Mouse (Mus musculus): Measurements from ENCODE around the gene Tpgs1.

DNA sequence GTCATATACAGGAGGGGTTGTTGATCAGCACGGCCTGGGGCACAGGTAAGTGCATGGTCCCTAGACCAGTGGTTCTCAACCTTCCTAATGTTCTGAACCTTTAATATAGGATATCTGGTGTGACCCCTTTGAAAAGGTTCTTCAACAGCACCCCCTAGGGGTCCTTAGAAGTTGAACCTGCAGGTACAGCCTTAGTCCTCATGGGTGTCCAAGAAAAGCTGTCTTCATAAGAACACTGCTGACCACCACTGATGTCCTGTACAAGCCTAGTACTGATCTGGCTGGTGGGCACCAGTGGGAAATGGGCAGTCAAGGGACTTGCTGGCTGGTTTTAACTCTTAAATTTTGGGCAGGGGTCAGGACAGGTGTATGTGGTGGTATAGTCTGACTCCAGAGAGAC, 42.9 kb downstream of the Tpgs1 start:
- TF ChIP-seq CTCF (IDR thresholded peaks at IDR 0.05; ENCODE audit: extremely low read depth, insufficient read length, insufficient replicate concordance, low read depth, low read length), result peak; percentile 27; the same call in 1 of the 2 replicates
- TF ChIP-seq POLR2A (IDR thresholded peaks at IDR 0.05; ENCODE audit: low read depth, low read length), result no peak

All from small intestine, adult 2 months (tissue).